Mouse (Mus musculus) T-helper 17 cell (primary cell): Measurements from ENCODE around the gene Gm21750.
"Not testable (repeated sequence)": the region's sequence is repeated elsewhere in the genome, so short reads cannot be mapped to it uniquely, and the experiment has no call there.

ENCODE experiments used
- in situ Hi-C, 2 experiments: fragments of 300-600 bp; cut with MboI, MseI; formaldehyde crosslinking; loops; 1 replicate in 1 of 2; 2 replicates in 1 of 2; pipeline ENCODE4 v1.15.1; 2025; ENCODE audit warnings: high pct_unique_total_duplicates in 2 of 2

The Gm21750 gene

DNA sequence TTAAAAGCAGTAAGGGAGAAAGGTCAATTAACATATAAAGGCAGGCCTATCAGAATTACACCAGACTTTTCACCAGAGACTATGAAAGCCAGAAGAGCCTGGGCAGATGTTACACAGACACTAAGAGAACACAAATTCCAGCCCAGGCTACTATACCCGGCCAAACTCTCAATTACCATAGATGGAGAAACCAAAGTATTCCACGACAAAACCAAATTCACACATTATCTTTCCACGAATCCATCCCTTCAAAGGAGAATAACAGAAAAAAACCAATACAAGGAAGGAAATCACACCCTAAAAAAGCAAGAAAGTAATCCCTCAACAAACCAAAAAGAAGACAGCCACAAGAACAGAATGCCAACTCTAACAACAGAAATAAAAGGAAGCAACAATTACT is at the start of gene Gm21750:
Gm21750 (plus strand) TSS at position 301 of the 400 bp plus-strand sequence.
- in situ Hi-C loops: not testable (repeated sequence)

DNA sequence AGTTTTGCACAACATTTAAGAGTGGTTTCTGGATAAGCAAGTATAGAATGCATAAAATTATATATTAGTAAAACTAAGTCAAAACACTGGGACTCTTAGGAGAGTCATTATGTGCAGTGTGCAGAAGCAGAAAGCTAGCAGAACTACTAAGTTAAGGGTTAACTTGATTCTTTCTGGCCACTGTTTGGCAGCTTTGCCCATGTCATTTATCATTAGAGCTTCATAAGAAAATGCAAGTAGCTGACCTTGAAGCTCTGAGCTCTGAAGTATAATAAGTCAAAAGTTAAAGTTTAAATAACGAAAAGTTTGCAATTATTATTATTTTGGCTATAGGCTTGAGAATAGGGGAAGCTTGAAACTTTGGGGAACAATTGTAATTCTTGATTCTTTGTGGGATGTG is 46.1 kb upstream of the Gm21750 start:
- in situ Hi-C loops: not testable (repeated sequence)

DNA sequence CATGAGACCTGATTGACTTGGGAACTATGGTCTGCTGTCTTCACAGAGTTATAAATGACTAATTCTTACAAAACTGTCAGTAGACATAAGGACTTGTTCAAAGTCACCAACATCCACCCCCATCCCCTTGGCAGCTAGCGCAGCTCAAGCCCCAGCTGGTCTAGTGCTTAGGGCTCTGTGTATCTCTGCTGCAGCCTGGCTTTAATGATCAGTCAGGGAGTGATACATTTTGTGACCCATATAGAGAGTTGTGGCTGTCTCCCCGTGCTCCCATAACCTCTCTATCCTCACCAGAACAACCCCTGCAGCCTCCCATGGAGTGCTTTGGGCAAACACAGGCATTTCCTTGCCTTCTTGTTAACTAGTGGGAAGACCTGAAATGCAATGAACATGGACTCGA is 40.1 kb upstream of the Gm21750 start:
- in situ Hi-C loops: no loop called here

DNA sequence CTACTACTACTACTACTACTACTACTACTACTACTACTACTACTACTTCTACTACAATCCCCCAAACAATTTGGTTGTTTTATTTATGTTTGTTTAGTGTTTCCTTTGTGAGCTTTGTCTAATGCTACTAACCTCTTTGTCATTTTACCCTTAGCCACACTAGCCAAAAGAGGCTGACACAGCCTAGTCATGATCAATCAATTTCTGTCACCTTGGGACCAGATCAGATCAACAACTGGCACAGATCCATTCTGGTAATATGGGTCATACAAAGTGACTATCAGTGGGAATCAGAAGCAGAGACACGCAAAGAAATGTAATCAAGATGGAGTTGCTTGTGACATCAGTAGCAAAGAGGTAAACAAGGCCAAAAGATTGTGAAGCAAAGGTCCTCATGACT is 38.0 kb upstream of the Gm21750 start:
- in situ Hi-C loops: no loop called here

DNA sequence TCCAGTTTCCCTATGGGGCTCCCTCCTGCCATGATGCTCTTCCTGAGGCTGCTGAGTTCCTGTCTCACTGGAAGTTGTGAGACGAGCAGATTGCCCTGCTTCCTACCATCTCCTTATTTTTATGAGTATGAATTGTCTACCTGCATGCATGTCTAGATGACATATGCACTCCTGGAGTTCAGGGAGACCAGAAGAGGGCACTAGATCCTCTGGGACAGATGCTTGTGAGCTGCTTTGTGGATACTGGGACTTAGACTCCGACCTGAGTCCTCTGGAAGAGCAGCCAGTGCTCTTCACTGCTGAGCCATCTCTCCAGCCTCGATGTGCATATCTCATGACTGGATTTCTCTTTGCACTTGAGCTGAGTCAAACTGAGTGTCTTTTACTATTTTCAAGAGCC is 35.6 kb upstream of the Gm21750 start:
- in situ Hi-C loops: no loop called here

DNA sequence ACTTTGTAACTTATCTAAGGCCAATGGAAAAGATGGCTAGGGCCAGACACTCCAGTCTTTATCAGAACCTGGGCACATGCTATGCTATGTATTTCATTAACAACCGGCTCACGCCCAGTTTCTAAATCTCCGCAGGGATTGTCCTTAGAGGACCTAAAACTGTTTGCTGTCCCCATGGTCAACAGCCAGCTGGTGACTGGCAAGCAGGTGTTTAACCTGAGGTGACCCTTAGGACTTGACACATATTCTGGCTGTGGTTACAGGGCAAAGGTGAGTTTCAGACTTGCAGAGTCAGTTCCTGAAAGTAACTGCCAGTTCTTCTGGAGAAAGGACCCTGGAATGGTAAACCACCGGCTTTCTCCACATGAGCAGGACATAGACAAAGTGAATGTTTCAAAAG is 29.5 kb upstream of the Gm21750 start:
- in situ Hi-C loops: no loop called here

DNA sequence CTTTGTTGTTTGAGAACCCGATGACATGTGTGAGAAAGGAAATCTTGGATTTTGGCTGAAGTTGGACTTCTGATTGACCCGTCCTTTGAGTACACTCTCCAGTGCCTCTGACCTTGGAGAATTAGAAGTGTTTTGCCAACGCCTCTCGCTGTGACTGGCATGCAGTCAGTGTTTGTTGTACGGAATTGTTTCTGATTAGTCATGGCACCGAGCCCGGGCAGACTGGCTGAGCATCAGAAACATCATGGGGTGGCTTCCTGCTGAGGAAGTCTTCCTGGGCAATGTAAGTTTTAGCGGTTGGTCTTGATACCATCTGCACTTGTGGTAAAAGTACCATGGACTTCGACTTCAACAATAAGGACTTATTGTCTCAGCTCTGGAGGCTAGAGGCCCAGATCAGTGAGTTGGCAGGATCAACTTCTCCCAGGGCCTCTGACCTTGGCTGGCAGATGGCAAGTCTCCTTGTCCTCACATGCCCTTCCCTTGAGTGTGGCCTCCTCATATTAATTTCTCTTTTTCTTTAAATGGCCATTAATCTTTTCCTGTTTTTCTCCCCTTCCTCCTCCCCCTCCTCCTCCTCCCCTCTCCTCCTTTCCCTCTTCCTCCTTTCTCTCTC is 28.3 kb upstream of the Gm21750 start:
- in situ Hi-C loops: no loop called here

DNA sequence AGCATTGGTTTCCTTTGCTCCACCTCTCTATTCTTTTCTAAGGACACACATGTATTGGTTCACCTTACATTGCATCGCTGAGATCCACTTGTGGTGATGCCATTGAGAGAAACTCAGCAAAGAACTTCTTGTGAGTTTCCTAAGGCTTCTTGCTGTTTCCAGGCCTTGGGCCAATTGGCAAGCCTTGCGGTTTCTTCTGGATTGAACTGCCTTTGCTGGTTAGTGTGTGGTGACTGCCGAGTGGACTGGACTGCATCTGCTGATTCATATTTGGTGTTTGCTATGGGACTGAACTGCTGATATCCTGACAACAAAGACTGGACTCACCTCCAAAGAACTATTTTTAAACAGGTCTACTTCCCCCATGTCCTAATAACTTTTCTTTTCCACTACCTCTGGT is 26.7 kb upstream of the Gm21750 start:
- in situ Hi-C loops: no loop called here

DNA sequence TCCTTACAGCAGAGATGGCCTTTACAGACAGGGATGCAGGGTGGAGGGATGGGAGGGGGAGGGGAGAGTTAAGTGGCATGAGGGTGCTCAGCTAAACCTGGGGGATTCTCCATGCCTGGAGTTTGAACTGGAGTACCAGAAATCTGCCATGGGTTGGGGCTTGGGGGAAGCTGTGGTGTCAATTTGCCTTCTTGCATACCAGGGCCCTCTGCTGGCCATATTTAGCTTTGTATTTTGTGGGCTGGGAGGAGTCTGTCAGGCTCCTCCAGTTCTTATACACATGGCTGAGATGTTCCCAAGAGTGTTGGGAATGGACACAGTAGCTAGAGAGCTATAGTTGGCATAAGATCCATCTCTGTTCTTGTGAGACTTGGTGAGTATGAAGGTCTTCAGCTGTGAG is 23.6 kb upstream of the Gm21750 start:
- in situ Hi-C loops: no loop called here

DNA sequence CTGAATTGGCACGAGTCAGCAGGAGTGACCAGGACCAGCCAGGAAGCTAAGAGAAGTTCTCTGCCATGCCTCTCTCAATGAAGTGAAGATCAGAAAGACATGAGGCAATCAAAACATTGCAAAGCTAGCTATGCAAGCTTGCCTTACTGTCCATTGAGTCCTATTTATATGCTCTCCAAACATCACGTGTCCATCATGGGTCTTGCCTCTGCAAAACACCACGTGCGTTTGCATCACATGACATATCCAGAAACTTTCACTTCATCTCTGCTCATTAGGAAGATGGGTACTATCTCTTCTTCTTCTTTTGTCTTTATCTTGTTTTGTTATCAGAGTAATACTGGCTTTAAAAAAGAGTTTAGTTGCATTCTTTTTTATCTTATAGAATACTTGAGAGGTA is 10.8 kb upstream of the Gm21750 start:
- in situ Hi-C loops: no loop called here

DNA sequence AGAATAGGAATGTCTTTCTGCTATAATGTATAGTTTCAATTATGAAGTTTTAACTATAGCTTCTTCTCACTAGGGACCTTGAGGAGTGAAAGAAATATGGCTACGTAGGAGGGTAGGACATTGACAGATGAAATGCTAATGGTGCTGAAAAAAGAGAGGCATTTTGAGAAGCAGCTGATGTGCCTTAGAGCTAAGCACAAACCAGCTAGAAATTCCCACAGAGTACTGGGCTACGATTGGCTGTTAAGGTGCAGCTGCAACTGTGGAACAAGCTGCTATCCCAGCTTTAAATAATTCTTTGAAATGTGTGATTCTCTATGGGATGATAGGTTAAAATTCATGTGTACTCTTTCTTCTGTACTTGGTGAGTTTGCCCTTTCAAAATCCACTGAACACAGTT is 9.1 kb downstream of the Gm21750 start:
- in situ Hi-C loops: no loop called here

DNA sequence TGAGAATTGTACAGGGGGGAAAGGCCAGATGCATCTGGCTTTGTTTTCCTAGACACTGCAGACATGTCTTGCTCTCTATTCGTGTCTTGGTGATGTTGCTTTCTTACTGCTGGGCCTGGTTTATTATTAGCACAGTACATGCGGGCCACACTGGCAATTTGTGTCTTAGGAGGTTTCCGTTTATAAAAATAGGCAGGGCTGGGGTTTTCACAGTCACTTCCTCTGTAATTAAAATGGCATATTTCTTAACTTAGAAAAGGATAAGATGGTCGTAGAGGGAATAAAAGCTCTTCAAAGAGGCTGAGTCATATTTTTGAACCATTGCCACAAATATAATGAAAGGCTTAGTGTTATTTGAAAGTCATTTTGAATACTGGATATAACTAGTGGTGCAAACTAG is 26.7 kb downstream of the Gm21750 start:
- in situ Hi-C loops: loop anchor here in 1 of 2 experiments (10.0 kb wide), 1 partner anchor 943 kb away; no protein-coding TSS in a partner anchor

DNA sequence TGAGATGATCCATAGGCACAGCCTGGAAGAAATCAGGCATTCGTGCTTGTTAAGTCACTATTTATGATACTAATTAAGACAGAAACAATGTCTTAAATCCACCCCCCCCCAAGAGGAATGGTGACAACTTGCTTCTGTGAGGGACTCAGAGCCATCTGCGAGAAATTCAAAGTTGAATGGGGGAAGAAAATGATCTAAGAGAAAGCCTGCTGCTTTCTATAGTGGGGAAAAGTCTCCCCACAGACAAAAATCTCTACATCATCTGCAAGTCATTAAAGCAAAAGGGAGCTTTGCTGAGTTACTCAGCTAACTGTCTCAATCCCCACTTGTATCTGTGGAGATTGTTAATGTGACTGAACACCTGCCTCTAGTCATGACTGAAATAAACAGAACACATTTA is 27.4 kb downstream of the Gm21750 start:
- in situ Hi-C loops: loop anchor here in 1 of 2 experiments (10.0 kb wide), 1 partner anchor 944 kb away; no protein-coding TSS in a partner anchor

DNA sequence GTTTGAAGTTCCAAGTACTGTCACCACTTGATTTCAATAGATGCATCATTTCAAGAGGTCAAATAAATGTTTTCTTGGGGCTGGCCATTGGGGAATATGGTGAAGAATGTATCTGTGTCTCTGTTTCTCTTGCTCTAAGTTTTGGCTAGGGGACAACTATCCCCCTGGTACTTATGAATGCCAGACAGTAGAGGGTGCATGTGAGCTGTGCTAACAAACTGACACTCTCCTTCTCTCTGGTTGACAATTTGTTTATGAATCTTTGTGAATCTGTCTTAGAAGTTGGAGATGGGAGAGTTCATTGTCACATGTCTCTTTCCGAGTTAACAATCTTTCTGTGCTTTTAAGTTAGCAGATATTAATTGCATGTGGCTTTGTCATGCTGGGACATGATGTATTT is 39.2 kb downstream of the Gm21750 start:
- in situ Hi-C loops: no loop called here

DNA sequence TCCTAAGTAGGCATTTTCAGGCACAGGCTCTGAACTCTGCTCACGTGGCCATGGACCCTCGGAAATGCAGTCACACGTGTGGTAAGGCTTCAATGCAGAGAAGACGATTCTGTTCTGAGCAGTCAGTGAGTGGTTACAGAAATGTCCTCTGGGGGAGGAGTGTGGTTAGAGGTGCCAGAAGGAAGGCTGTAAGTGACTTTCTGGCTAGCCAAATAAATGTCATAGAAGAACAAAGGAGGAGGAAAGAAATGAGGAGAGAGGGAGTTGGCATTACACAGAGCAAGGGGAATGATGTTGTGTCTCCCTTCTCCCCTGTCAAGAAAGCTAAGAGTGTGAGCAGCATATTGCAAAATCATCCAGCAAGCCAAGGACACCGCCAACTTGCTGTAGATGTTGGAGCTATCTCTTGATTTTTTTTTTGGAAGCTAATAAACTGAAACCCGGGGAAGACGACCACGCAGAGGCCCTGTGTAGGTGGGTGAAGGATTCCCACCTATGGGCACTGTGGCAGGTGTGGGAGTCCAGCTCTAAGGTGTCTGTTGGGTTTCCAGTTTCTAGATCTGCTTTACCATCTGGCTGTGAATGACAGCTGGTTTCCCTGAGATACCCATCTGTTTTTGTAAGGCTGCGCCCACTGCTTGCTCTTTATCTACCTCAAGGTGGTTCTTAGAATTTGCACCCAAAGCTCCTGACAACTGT is 48.5 kb downstream of the Gm21750 start:
- in situ Hi-C loops: no loop called here
